Mouse (Mus musculus) gastrocnemius, postnatal 4 days (tissue): ENCODE data around the gene Yaf2. TPM values are rescaled to one million over a fixed set of nuclear protein-coding genes. Genes with fewer than 3 reads are reported as not detected.
"Not testable (repeated sequence)": the region's sequence is repeated elsewhere in the genome, so short reads cannot be mapped to it uniquely, and the experiment has no call there.

Experiments
- DNase-seq, 2 experiments: peaks; one replicate each; pipeline ENCODE4 v3.0.0; 2021 to 2022; ENCODE audit warnings: low spot score in 2 of 2, mixed read lengths in 2 of 2
- total RNA-seq, 2 experiments: library from RNA; stranded (reverse); gene quantifications; 2 replicates each; pipeline ENCODE4 v1.2.3; 2021

Yaf2 gene
- total RNA-seq, 2 experiments from 2014 or later = 23.8 to 25.0 TPM

DNA sequence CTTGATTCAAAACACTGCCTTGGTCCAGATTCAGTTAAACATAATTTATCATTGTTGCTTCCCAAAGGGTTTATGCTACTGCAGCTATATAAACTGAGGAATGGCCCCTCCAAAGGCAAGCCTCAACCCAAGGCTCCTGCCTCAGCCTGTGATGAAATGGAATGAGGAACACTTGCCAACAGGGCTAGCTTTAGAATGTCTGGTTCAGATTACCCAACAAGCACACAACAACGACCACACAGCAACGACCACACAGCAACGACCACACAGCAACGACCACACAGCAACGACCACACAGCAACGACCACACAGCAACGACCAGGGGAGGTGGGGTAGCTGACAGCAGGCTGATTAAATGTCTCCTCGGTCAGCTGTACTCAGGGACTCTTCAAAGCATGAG lies 76.8 kb downstream of the Yaf2 start:
- DNase-seq = no peak

DNA sequence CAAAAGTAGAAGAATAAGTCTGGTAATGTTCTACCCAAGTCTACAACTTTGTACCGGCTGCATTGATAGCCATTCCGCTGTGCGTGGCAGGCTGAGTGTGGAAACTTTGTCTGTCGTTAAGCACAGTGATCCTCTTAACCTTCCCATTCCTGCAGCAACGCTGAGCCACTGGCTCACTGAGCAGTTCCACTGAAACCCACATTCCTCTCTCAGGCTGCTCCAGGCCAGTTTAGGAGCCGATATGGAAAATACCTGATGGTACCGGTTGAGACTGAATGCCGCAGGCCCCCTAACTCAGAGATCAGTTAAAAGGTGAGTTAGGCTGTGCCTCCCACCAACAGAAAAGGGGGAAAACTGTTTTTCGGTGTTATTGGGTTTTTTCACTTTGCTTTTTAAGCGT lies 81.4 kb downstream of the Yaf2 start:
- no peak for DNase-seq

DNA sequence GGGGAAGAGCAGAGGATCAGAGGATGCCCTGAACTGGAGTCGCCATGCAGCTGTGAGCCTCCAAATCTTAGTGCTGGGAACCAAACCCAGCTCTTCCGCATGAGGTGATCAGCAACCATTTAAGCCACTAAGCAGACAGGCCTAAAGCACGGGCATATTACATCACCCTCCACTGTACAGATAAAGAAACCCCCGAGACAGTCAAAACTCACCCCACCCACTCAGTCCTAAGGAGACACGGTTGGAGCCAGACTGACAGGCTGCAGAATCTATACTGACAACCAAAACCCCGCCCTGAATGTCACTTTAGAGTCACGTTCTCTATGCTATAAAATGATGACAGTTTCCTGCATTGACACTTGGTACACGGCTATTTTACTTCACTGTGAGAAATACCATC lies 83.6 kb downstream of the Yaf2 start:
- DNase-seq = no peak

GRCm38 (mm10) chr15:93252396-93252795 lies 84.3 kb downstream of the Yaf2 start:
- DNase-seq = no peak

DNA sequence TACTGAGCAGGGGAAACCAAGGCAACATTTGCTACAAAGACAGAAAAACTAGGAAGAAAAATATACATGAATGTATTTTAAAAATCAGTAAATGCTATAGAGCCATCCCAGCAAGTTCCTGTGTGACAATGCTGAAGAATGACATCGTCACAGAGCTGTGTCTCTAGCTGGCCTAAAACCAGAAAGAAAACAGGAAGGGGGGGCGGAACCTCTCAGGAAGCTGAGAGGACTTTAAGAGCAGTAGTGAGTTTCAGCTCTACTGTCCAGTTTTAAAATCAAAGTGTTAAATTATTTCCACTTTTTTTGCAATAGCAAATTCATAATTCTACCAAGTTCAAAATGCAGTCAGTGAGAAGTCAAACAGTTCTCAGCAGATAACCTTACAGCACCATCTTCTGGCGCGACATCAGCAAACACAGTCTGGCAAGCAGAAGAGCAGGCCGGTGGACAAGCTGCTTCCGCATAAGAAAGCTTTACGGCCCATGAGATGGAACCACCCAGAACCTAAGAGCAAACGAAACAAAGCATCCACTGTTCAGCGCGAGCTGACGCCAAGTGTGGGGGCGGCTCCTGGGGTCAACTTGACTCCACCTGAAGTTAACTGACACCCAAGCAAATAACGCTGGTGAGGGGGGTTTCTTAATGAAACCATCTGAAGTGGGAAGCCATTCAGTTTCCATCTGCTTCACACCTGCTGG lies 85.0 kb downstream of the Yaf2 start:
- DNase-seq = peak in 1 of 2 experiments; percentile 15

GRCm38 (mm10) chr15:93243202-93243601 lies 93.5 kb downstream of the Yaf2 start:
- no peak for DNase-seq

GRCm38 (mm10) chr15:93236456-93236855 lies 100.3 kb downstream of the Yaf2 start:
- not testable (repeated sequence) for DNase-seq

Other genes with a start within 250 kb of the Yaf2 start
- gene Gxylt1, start 61.8 kb downstream of the Yaf2 start, total RNA-seq = 10 to 100 TPM; 13.7 to 15.3 TPM
- gene Zcrb1, start 61.4 kb upstream of the Yaf2 start, total RNA-seq = 10 to 100 TPM; 60.6 to 67.7 TPM
- gene Pphln1, start 61.4 kb upstream of the Yaf2 start, total RNA-seq = 10 to 100 TPM; 24.0 to 25.9 TPM